Mouse (Mus musculus) thymus, adult 2 months (tissue): ENCODE measurements at regions not wholly inside any gene's neighbourhood (a gene's known extent, or its start where the extent isn't known, plus 50 kb on each side); places are given as distances from the start of the nearest gene placed in this dataset.

Experiments used
- CTCF ChIP-seq: fragments of 200-500 bp; IDR thresholded peaks from 2 replicates; pipeline ENCODE4 v1.5.1; 2012; ENCODE audit warnings: mild to moderate bottlenecking, control low read depth, low read length, moderate library complexity, borderline replicate concordance; ENCODE audit not compliant: control insufficient read depth, poor library complexity, insufficient read depth; ENCODE audit errors: extremely low read depth
- POLR2A ChIP-seq: fragments of 200-500 bp; IDR thresholded peaks from 2 replicates; pipeline ENCODE4 v1.6.1; 2012; ENCODE audit warnings: mild to moderate bottlenecking, low read length, control low read depth, moderate library complexity; ENCODE audit not compliant: control insufficient read depth, poor library complexity, insufficient read depth; ENCODE audit errors: extremely low read depth

DNA sequence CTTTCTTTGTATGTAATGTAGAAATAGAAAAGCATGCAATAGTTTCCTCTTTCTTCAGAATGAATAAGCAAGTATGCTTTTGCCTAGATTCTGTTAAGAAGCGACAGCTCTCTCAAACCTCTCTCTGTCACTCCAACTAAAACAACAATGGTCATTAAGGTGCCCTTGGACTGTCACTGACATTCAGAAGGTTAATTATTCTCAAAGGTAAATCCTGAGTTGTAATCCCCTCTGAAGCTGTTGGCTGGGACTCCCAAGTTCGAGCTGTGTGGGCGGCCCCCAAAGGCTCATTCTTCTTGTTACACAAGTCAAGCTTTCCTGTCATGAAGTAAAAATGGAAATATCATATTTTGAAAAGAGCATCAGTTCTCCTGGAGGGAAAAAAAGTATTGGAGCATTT lies 153.6 kb upstream of the Cdkn3 start:
- TF ChIP-seq CTCF (no peak), POLR2A (no peak)
